Mouse (Mus musculus) adrenal gland, adult 8-10 months (tissue): ENCODE data around the gene Mapk1. TPM values are rescaled to one million over a fixed set of nuclear protein-coding genes. Genes with fewer than 3 reads are reported as not detected.

Experiments used
- DNase-seq: peaks from one replicate; pipeline ENCODE4 v3.0.0; 2022
- total RNA-seq, 4 experiments: library from RNA; stranded (reverse); gene quantifications; 2 replicates each; pipeline ENCODE4 v1.2.4; 2022

The Mapk1 gene
- total RNA-seq, 4 experiments from 2014 or later = 178 to 210 (median 193) TPM

DNA sequence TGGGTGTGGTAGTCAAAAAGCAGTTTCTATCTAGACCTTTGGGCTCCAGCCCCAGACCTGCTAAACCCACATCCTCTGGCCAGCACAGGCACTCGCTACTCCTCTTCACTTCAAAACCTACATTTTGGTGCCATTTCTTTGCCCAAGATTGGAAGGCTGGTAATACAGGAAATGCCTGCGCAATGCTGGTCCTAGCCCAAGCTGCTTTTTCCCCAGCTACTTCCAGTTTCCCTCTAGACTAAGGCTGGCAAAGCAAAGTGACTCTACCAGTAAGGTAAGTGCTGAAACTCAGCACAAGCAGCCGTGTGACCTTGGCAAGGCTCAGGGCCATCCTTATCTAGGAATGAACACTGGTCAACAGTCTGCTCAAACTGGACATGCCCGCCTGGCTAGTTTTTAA, 102.5 kb downstream of the Mapk1 start:
- DNase-seq = peak; percentile 67

DNA sequence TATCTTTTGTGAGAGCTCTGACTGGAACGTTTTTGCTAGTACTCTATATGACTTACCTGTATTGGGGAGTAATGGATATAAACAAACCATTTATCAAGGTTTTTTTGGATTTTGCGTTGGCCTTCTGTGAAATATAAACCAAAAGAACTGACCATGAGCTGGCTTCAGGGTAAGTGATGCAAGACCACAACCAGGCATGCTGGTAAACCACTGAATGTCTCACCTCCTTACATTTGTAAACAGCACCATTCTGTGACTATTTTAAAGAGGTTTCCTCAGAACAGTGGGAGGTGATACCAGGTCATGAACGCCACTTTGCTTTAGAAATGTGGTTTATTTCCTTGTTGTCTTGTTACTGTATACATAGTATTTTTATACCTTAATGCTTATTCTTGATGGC, 103.1 kb downstream of the Mapk1 start:
- DNase-seq = no peak

GRCm38 (mm10) chr16:17086669-17087193, 103.5 kb downstream of the Mapk1 start:
- no peak for DNase-seq

DNA sequence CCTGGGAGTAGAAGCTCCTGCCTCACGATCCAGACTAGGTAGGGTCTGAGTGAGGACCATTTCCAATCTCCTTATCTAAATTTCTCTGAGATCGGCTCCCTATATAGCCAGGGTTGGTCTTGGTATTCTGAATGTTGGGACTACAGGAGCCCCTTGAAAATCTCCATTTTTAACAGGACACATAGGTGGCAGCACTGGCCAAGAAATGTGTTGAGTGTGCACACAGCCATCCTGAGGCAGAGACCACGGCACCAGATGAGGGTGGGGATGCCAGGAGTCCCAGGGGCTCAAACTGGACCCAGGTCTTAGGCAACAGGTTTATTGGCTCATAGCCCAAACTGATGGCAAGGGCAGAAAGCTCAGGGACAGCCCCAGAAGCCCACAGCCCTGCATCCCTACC, 105.2 kb downstream of the Mapk1 start:
- no peak for DNase-seq

DNA sequence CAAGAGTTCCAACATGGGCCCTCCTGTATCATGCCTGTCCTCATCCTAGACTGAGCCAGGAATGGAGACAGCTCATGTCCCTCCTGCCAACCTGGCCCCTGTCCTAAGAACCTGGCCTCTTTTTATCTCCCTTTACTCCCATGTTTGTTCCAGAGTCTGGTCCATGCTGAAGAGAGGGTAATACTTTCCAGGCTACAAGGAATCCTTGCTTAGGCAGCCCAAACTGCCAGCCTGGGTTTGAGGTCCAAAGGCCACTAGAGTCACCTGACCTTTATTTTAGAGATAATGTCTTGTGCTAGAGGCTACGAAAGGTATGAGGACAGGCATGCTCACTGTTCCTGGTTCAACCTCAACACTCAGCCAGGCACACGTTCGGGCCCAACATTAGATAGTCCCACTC, 113.8 kb downstream of the Mapk1 start:
- no peak for DNase-seq

Other genes with a start within 250 kb of the Mapk1 start
- under 1 TPM; 0.25 to 0.94 (median 0.60) TPM for gene Spag6l, start 153.9 kb upstream of the Mapk1 start, total RNA-seq
- not detected for gene Igll1, start 119.4 kb upstream of the Mapk1 start, total RNA-seq
- gene Top3b, start 112.6 kb upstream of the Mapk1 start, total RNA-seq = 10 to 100 TPM; 52.5 to 84.9 (median 68.5) TPM
- gene Vpreb1, start 112.5 kb upstream of the Mapk1 start, total RNA-seq = under 1 TPM in 2 of 4 experiments, not detected in 2; 0.77 to 0.81 TPM
- gene Ppm1f, start 86.9 kb upstream of the Mapk1 start, total RNA-seq = 10 to 100 TPM; 42.1 to 54.6 (median 43.1) TPM
- 10 to 100 TPM in 2 of 4 experiments, 1 to 10 TPM in 2; 7.4 to 12.2 (median 10.2) TPM for gene Ypel1, start 86.3 kb downstream of the Mapk1 start, total RNA-seq
- 100 to 1,000 TPM in 3 of 4 experiments, 10 to 100 TPM in 1; 99.4 to 120 (median 106) TPM for gene Ppil2, start 127.9 kb downstream of the Mapk1 start, total RNA-seq
- gene 2610318N02Rik, start 141.8 kb downstream of the Mapk1 start, total RNA-seq = 1 to 10 TPM in 2 of 4 experiments, under 1 TPM in 2; 0.62 to 1.5 (median 1.1) TPM
- gene Sdf2l1, start 149.0 kb downstream of the Mapk1 start, total RNA-seq = 10 to 100 TPM; 25.5 to 54.1 (median 34.4) TPM
- 10 to 100 TPM in 2 of 4 experiments, 1 to 10 TPM in 2; 7.3 to 16.8 (median 9.7) TPM for gene Ydjc, start 161.2 kb downstream of the Mapk1 start, total RNA-seq
- under 1 TPM; 0.35 to 0.66 (median 0.47) TPM for gene Ccdc116, start 163.8 kb downstream of the Mapk1 start, total RNA-seq
- gene Ube2l3, start 219.3 kb downstream of the Mapk1 start, total RNA-seq = 100 to 1,000 TPM; 162 to 223 (median 198) TPM
- gene Rimbp3, start 225.2 kb downstream of the Mapk1 start, total RNA-seq = under 1 TPM in 2 of 4 experiments, not detected in 2; 0.09 to 0.14 TPM